Mouse (Mus musculus): ENCODE measurements around the gene Gm20388. TPM values are rescaled to one million over a fixed set of nuclear protein-coding genes. Genes with fewer than 3 reads are reported as not detected.

Gene Gm20388
- polyA plus RNA-seq, 1 experiment from 2014 or later: 3.6 TPM

GRCm38 (mm10) chr8:124289481-124290050 is 4378.9 kb downstream of the Gm20388 start:
- no peaks in the 10 kb centered on the region; the same call in 1 of the 2 replicates for H3K36me3 ChIP-seq (replicated peaks)
- H3K4me3 ChIP-seq: no peak overlapping the region
- WGBS: 95% methylated on average over 5 of the region's 5 CpGs
- no peaks in the 10 kb centered on the region for H3K9me3 ChIP-seq
- H3K27ac ChIP-seq (replicated peaks): no peak overlapping the region
- peaks cover 58% of the 10 kb centered on the region for H3K4me1 ChIP-seq
- DNase-seq (ENCODE audit: low spot score): no peak
- H3K27me3 ChIP-seq (replicated peaks; ENCODE audit: low read depth, poor library complexity, severe bottlenecking): no peaks in the 10 kb centered on the region

DNA sequence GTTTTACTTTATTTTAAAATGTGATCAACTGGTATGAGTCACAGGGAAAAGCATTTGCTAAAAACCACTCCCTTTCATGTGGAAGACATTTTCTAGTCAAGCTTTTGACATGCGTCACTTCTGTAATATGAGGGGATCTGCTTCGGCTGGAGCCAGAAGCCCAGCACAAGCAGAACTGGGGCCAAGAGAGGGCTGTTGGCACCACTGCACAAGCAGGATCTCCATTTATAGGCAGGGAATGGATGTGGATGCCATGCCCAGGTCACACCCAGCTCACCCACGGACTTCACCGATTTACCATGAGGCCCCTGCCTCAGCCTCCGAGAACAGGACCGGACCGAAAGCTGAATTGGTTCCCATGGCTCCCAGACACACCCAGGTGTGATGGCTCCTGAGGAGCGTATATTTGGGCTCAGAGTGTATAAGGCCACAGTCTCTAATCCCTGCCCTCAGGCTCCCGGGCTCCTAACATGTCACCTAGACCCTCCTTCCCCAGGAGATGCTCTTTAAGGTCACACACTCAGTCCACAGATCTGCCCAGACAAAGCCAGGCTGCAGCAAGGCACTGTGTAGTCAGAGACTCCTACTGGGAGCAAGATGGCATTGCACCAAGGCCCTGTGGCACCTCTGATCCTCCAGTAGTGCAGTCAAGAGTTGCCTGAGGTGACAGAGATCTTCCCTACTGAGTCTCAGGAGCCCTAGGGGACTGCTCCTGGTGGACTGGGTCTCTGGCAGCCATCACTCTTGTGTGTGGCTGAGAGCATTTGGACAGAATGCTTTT is 4380.5 kb downstream of the Gm20388 start:
- Histone ChIP-seq H3K27ac (replicated peaks) (peak overlapping the region; percentile 30; the same call in 1 of the 2 replicates), H3K9me3 (no peaks in the 10 kb centered on the region), H3K4me1 (peaks cover 48% of the 10 kb centered on the region), H3K36me3 (replicated peaks) (peaks cover 12% of the 10 kb centered on the region; the same call in 1 of the 2 replicates), H3K27me3 (replicated peaks; ENCODE audit: low read depth, poor library complexity, severe bottlenecking) (no peaks in the 10 kb centered on the region), H3K4me3 (no peak overlapping the region)
- no peak for DNase-seq (ENCODE audit: low spot score)
- WGBS: 89% methylated on average over 9 of the region's 9 CpGs

- DNase-seq (ENCODE audit: low spot score): no peak
- 94% methylated on average over 5 of the region's 5 CpGs for WGBS
- Histone ChIP-seq H3K36me3 (replicated peaks) (peaks cover 18% of the 10 kb centered on the region), H3K27ac (replicated peaks) (0 out of 2 replicates have a peak overlapping the region, but pooled peaks have one; percentile 30), H3K27me3 (replicated peaks; ENCODE audit: low read depth, poor library complexity, severe bottlenecking) (no peaks in the 10 kb centered on the region), H3K4me3 (no peak overlapping the region), H3K4me1 (peaks cover 42% of the 10 kb centered on the region), H3K9me3 (no peaks in the 10 kb centered on the region)
Measured at GRCm38 (mm10) chr8:124291693-124292092, 4381.1 kb downstream of the Gm20388 start.

DNA sequence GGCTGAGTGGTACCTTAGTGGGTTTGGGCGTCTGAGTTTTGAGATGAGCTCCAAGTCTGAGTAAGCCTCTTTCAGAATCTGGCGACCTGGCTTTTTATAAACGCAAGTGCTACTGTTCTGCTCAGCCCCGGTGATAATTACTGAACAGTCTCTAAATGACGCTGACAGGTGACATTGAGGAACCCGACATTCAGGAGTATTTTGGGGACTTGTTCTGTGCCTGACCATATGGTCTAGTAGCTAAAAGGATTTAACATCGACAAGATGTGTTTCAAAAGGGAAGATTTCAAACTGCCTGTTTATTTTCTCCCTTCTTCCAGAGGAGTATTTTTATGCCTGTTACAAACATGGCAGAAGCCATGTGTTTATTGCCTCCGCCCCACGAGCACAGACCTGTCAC is 4382.3 kb downstream of the Gm20388 start:
- no peak overlapping the region; the same call in 1 of the 2 replicates for H3K27ac ChIP-seq (replicated peaks)
- no peak for DNase-seq (ENCODE audit: low spot score)
- H3K9me3 ChIP-seq: no peaks in the 10 kb centered on the region
- H3K27me3 ChIP-seq (replicated peaks; ENCODE audit: low read depth, poor library complexity, severe bottlenecking): no peaks in the 10 kb centered on the region
- H3K36me3 ChIP-seq (replicated peaks): peaks cover 27% of the 10 kb centered on the region
- peaks cover 31% of the 10 kb centered on the region for H3K4me1 ChIP-seq
- no peak overlapping the region for H3K4me3 ChIP-seq
- 91% methylated on average over 9 of the region's 9 CpGs for WGBS

GRCm38 (mm10) chr8:124294425-124294824 is 4383.8 kb downstream of the Gm20388 start:
- no peak overlapping the region for H3K4me3 ChIP-seq
- peaks cover 29% of the 10 kb centered on the region for H3K36me3 ChIP-seq (replicated peaks)
- peaks cover 31% of the 10 kb centered on the region for H3K4me1 ChIP-seq
- WGBS: 83% methylated on average over 6 of the region's 6 CpGs
- H3K9me3 ChIP-seq: no peaks in the 10 kb centered on the region
- DNase-seq (ENCODE audit: low spot score): no peak
- H3K27ac ChIP-seq (replicated peaks): 0 out of 2 replicates have a peak overlapping the region, but pooled peaks have one; percentile 54
- H3K27me3 ChIP-seq (replicated peaks; ENCODE audit: low read depth, poor library complexity, severe bottlenecking): no peaks in the 10 kb centered on the region

- Histone ChIP-seq H3K4me1 (peaks cover 31% of the 10 kb centered on the region), H3K4me3 (no peak overlapping the region), H3K27ac (replicated peaks) (0 out of 2 replicates have a peak overlapping the region, but pooled peaks have one; percentile 54), H3K27me3 (replicated peaks; ENCODE audit: low read depth, poor library complexity, severe bottlenecking) (no peaks in the 10 kb centered on the region), H3K36me3 (replicated peaks) (peaks cover 29% of the 10 kb centered on the region), H3K9me3 (no peaks in the 10 kb centered on the region)
- 84% methylated on average over 10 of the region's 10 CpGs for WGBS
- DNase-seq (ENCODE audit: low spot score): no peak
Measured at GRCm38 (mm10) chr8:124294900-124295299, 4384.3 kb downstream of the Gm20388 start.

GRCm38 (mm10) chr8:124295357-124295756 is 4384.7 kb downstream of the Gm20388 start:
- Histone ChIP-seq H3K27me3 (replicated peaks; ENCODE audit: low read depth, poor library complexity, severe bottlenecking) (no peaks in the 10 kb centered on the region), H3K4me3 (no peak overlapping the region), H3K36me3 (replicated peaks) (peaks cover 29% of the 10 kb centered on the region), H3K9me3 (no peaks in the 10 kb centered on the region), H3K27ac (replicated peaks) (no peak overlapping the region), H3K4me1 (peaks cover 31% of the 10 kb centered on the region)
- 92% methylated on average over 6 of the region's 6 CpGs for WGBS
- DNase-seq (ENCODE audit: low spot score): no peak

GRCm38 (mm10) chr8:124301512-124301911 is 4390.9 kb downstream of the Gm20388 start:
- 90% methylated on average over 4 of the region's 4 CpGs for WGBS
- H3K4me3 ChIP-seq: no peak overlapping the region
- H3K36me3 ChIP-seq (replicated peaks): peaks cover 43% of the 10 kb centered on the region

GRCm38 (mm10) chr8:124301935-124302555 is 4391.4 kb downstream of the Gm20388 start:
- no peak overlapping the region for H3K27ac ChIP-seq (replicated peaks)
- DNase-seq (ENCODE audit: low spot score): no peak
- no peak overlapping the region for H3K4me3 ChIP-seq
- no peaks in the 10 kb centered on the region for H3K9me3 ChIP-seq
- H3K36me3 ChIP-seq (replicated peaks): peaks cover 43% of the 10 kb centered on the region
- 86% methylated on average over 7 of the region's 7 CpGs for WGBS
- H3K27me3 ChIP-seq (replicated peaks; ENCODE audit: low read depth, poor library complexity, severe bottlenecking): no peaks in the 10 kb centered on the region
- H3K4me1 ChIP-seq: peaks cover 18% of the 10 kb centered on the region

More at GRCm38 (mm10) chr8:124301512-124301911, 4390.9 kb downstream of the Gm20388 start:
- peaks cover 13% of the 10 kb centered on the region for H3K4me1 ChIP-seq
- no peak for DNase-seq (ENCODE audit: low spot score)
- H3K27ac ChIP-seq (replicated peaks): no peak overlapping the region
- no peaks in the 10 kb centered on the region for H3K9me3 ChIP-seq
- no peaks in the 10 kb centered on the region for H3K27me3 ChIP-seq (replicated peaks; ENCODE audit: low read depth, poor library complexity, severe bottlenecking)

- peaks cover 49% of the 10 kb centered on the region for H3K36me3 ChIP-seq (replicated peaks)
- H3K9me3 ChIP-seq: no peaks in the 10 kb centered on the region
- peaks cover 26% of the 10 kb centered on the region for H3K4me1 ChIP-seq
- H3K4me3 ChIP-seq: no peak overlapping the region
- no peaks in the 10 kb centered on the region for H3K27me3 ChIP-seq (replicated peaks; ENCODE audit: low read depth, poor library complexity, severe bottlenecking)
- WGBS: 91% methylated on average over 15 of the region's 15 CpGs
- H3K27ac ChIP-seq (replicated peaks): no peak overlapping the region
- DNase-seq (ENCODE audit: low spot score): no peak
Measured at GRCm38 (mm10) chr8:124303211-124303902, 4392.7 kb downstream of the Gm20388 start.

- WGBS: 83% methylated on average over 4 of the region's 4 CpGs
Measured at GRCm38 (mm10) chr8:124304141-124304540, 4393.5 kb downstream of the Gm20388 start.

GRCm38 (mm10) chr8:124306574-124306973 is 4395.9 kb downstream of the Gm20388 start:
- DNase-seq (ENCODE audit: low spot score): no peak
- Histone ChIP-seq H3K27me3 (replicated peaks; ENCODE audit: low read depth, poor library complexity, severe bottlenecking) (no peaks in the 10 kb centered on the region), H3K36me3 (replicated peaks) (peaks cover 67% of the 10 kb centered on the region), H3K9me3 (no peaks in the 10 kb centered on the region), H3K27ac (replicated peaks) (peak overlapping the region; percentile 14), H3K4me1 (peaks cover 26% of the 10 kb centered on the region), H3K4me3 (no peak overlapping the region)
- 63% methylated on average over 7 of the region's 7 CpGs for WGBS

More at GRCm38 (mm10) chr8:124304141-124304540, 4393.5 kb downstream of the Gm20388 start:
- Histone ChIP-seq H3K36me3 (replicated peaks) (peaks cover 54% of the 10 kb centered on the region), H3K27ac (replicated peaks) (no peak overlapping the region), H3K9me3 (no peaks in the 10 kb centered on the region), H3K27me3 (replicated peaks; ENCODE audit: low read depth, poor library complexity, severe bottlenecking) (no peaks in the 10 kb centered on the region), H3K4me3 (no peak overlapping the region), H3K4me1 (peaks cover 26% of the 10 kb centered on the region)
- DNase-seq (ENCODE audit: low spot score): no peak

Measured in embryonic facial prominence, embryonic 10.5 days (tissue).